Mouse (Mus musculus): ENCODE measurements around the gene Aph1c. TPM values are rescaled to one million over a fixed set of nuclear protein-coding genes. Genes with fewer than 3 reads are reported as not detected.
A peak's percentile ranks its signal among the peaks of the same experiment; 100 is the strongest.

The Aph1c gene
- polyA plus RNA-seq (2012; ENCODE audit: insufficient read depth, insufficient read length, low replicate concordance, missing spikeins) = not detected in 2 replicates

- Histone ChIP-seq H3K27ac (ENCODE audit: insufficient read depth, low read depth, low read length) (peak within 1 kb of the TSS; percentile 52), H3K4me3 (ENCODE audit: insufficient read depth, low read depth, low read length) (peak within 1 kb of the TSS; percentile 92), H3K4me1 (ENCODE audit: control insufficient read depth, insufficient read depth, low read length) (peaks cover 11% of the 10 kb centered on the region)
- under 1% methylated on average over 58 of the region's 58 CpGs for WGBS
- TF ChIP-seq POLR2A (IDR thresholded peaks at IDR 0.05; ENCODE audit: insufficient read depth, low read depth, low read length) = peak; percentile 26; the same call in 1 of the 2 replicates
- no peak for TF ChIP-seq CTCF (IDR thresholded peaks at IDR 0.05; ENCODE audit: insufficient read depth, low read depth, low read length)
These were observed at the start of gene Aph1c for GRCm38 (mm10) chr9:66834318-66835096. Aph1c (minus strand) TSS chr9:66834726.

DNA sequence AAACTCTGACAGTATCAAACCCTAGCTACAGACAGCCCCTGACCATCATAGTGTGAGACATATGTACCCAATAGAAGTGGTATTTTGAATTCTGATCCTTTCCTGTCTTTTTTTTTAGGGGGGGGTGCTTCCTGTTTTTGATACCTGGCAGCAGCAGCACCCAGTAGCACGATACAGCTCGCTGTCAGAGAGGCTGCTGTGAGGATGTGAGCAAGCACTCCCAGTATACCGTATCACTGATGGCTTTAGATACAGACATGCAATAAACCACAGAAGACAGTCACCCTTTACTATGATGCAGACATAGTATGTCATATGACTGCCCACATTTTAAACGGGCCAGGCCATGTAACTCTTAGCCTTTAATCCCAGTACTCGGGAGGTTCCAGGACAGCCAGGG is 49.0 kb upstream of the Aph1c start:
- Histone ChIP-seq H3K27ac (ENCODE audit: insufficient read depth, low read depth, low read length) (no peak overlapping the region), H3K4me3 (ENCODE audit: insufficient read depth, low read depth, low read length) (no peak overlapping the region), H3K4me1 (ENCODE audit: control insufficient read depth, insufficient read depth, low read length) (0 out of 2 replicates have a peak, but pooled peaks cover 5% of the 10 kb centered on the region)
- 97% methylated on average over 5 of the region's 5 CpGs for WGBS
- TF ChIP-seq CTCF (IDR thresholded peaks at IDR 0.05; ENCODE audit: insufficient read depth, low read depth, low read length) = no peak
- no peak for TF ChIP-seq POLR2A (IDR thresholded peaks at IDR 0.05; ENCODE audit: insufficient read depth, low read depth, low read length)

- H3K27ac ChIP-seq (ENCODE audit: insufficient read depth, low read depth, low read length) = no peak overlapping the region
- TF ChIP-seq POLR2A (IDR thresholded peaks at IDR 0.05; ENCODE audit: insufficient read depth, low read depth, low read length) = no peak
- no peak for TF ChIP-seq CTCF (IDR thresholded peaks at IDR 0.05; ENCODE audit: insufficient read depth, low read depth, low read length)
- WGBS = 86% methylated on average over 8 of the region's 8 CpGs
These were observed 47.9 kb upstream of the Aph1c start for GRCm38 (mm10) chr9:66882406-66882821.

GRCm38 (mm10) chr9:66881858-66882257 is 47.3 kb upstream of the Aph1c start:
- Histone ChIP-seq H3K4me1 (ENCODE audit: control insufficient read depth, insufficient read depth, low read length) (0 out of 2 replicates have a peak, but pooled peaks cover 5% of the 10 kb centered on the region), H3K4me3 (ENCODE audit: insufficient read depth, low read depth, low read length) (no peak overlapping the region), H3K27ac (ENCODE audit: insufficient read depth, low read depth, low read length) (no peak overlapping the region)
- WGBS = 93% methylated on average over 3 of the region's 3 CpGs
- TF ChIP-seq CTCF (IDR thresholded peaks at IDR 0.05; ENCODE audit: insufficient read depth, low read depth, low read length) (no peak), POLR2A (IDR thresholded peaks at IDR 0.05; ENCODE audit: insufficient read depth, low read depth, low read length) (no peak)

More at GRCm38 (mm10) chr9:66882406-66882821, 47.9 kb upstream of the Aph1c start:
- 0 out of 2 replicates have a peak, but pooled peaks cover 5% of the 10 kb centered on the region for H3K4me1 ChIP-seq (ENCODE audit: control insufficient read depth, insufficient read depth, low read length)
- no peak overlapping the region for H3K4me3 ChIP-seq (ENCODE audit: insufficient read depth, low read depth, low read length)

DNA sequence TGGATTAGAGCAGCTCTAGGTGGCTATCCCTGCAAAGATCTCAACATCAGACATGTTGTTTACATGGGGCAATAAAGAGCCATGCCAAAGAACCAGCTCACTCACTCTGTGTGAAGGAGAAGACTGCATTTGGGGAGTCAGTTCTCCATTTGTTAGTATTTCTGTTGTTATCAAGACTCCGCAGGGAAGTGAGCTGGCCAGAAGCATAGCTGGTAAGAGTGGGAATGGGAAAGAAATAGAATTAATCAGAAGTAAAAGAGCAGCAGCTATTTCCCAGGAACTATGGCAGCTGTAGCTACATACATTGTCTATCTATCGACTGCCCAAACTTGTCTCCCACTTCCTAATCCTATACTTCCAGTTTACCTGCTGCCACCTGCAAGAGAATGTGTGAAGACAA is 46.2 kb upstream of the Aph1c start:
- no peak overlapping the region for H3K4me3 ChIP-seq (ENCODE audit: insufficient read depth, low read depth, low read length)
- 63% methylated on average over 2 of the region's 2 CpGs for WGBS
- H3K27ac ChIP-seq (ENCODE audit: insufficient read depth, low read depth, low read length) = no peak overlapping the region
- no peak for TF ChIP-seq CTCF (IDR thresholded peaks at IDR 0.05; ENCODE audit: insufficient read depth, low read depth, low read length)
- no peak for TF ChIP-seq POLR2A (IDR thresholded peaks at IDR 0.05; ENCODE audit: insufficient read depth, low read depth, low read length)
- 0 out of 2 replicates have a peak, but pooled peaks cover 2% of the 10 kb centered on the region for H3K4me1 ChIP-seq (ENCODE audit: control insufficient read depth, insufficient read depth, low read length)

GRCm38 (mm10) chr9:66879486-66879885 is 45.0 kb upstream of the Aph1c start:
- 91% methylated on average over 6 of the region's 6 CpGs for WGBS
- TF ChIP-seq POLR2A (IDR thresholded peaks at IDR 0.05; ENCODE audit: insufficient read depth, low read depth, low read length) = no peak
- Histone ChIP-seq H3K27ac (ENCODE audit: insufficient read depth, low read depth, low read length) (no peak overlapping the region), H3K4me1 (ENCODE audit: control insufficient read depth, insufficient read depth, low read length) (0 out of 2 replicates have a peak, but pooled peaks cover 2% of the 10 kb centered on the region), H3K4me3 (ENCODE audit: insufficient read depth, low read depth, low read length) (no peak overlapping the region)

- TF ChIP-seq CTCF (IDR thresholded peaks at IDR 0.05; ENCODE audit: insufficient read depth, low read depth, low read length) (no peak), POLR2A (IDR thresholded peaks at IDR 0.05; ENCODE audit: insufficient read depth, low read depth, low read length) (no peak)
- Histone ChIP-seq H3K4me1 (ENCODE audit: control insufficient read depth, insufficient read depth, low read length) (0 out of 2 replicates have a peak, but pooled peaks cover 2% of the 10 kb centered on the region), H3K27ac (ENCODE audit: insufficient read depth, low read depth, low read length) (no peak overlapping the region), H3K4me3 (ENCODE audit: insufficient read depth, low read depth, low read length) (no peak overlapping the region)
- WGBS = 87% methylated on average over 3 of the region's 3 CpGs
These were observed 44.4 kb upstream of the Aph1c start for GRCm38 (mm10) chr9:66878899-66879298.

- Histone ChIP-seq H3K4me1 (ENCODE audit: control insufficient read depth, insufficient read depth, low read length) (no peaks in the 10 kb centered on the region), H3K27ac (ENCODE audit: insufficient read depth, low read depth, low read length) (no peak overlapping the region), H3K4me3 (ENCODE audit: insufficient read depth, low read depth, low read length) (no peak overlapping the region)
- 56% methylated on average over 5 of the region's 5 CpGs for WGBS
- TF ChIP-seq CTCF (IDR thresholded peaks at IDR 0.05; ENCODE audit: insufficient read depth, low read depth, low read length) = no peak
- no peak for TF ChIP-seq POLR2A (IDR thresholded peaks at IDR 0.05; ENCODE audit: insufficient read depth, low read depth, low read length)
These were observed 42.1 kb upstream of the Aph1c start for GRCm38 (mm10) chr9:66876577-66876976.

DNA sequence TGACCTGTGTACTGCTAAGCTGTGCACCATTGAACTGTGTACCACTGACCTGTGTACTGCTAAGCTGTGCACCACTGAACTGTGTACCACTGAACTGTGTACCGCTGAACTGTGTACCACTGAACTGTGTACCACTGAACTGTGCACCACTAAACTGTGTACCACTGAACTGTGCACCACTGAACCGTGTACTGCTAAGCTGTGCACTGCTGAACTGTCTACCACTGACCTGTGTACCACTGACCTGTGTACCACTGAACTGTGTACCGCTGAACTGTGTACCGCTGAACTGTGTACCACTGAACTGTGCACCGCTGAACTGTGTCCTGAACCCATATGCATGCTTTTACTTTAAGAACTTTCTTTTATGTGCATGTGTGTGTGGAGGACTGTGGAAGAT is 39.8 kb upstream of the Aph1c start:
- Histone ChIP-seq H3K4me3 (ENCODE audit: insufficient read depth, low read depth, low read length) (no peak overlapping the region), H3K27ac (ENCODE audit: insufficient read depth, low read depth, low read length) (no peak overlapping the region), H3K4me1 (ENCODE audit: control insufficient read depth, insufficient read depth, low read length) (no peaks in the 10 kb centered on the region)
- 97% methylated on average over 5 of the region's 5 CpGs for WGBS
- no peak for TF ChIP-seq CTCF (IDR thresholded peaks at IDR 0.05; ENCODE audit: insufficient read depth, low read depth, low read length)
- TF ChIP-seq POLR2A (IDR thresholded peaks at IDR 0.05; ENCODE audit: insufficient read depth, low read depth, low read length) = no peak

Measured in olfactory bulb, adult 2 months (tissue).